Mouse (Mus musculus) lung, postnatal 0 days (tissue): ENCODE results near the gene Piezo1. TPM values are rescaled to one million over a fixed set of nuclear protein-coding genes. Genes with fewer than 3 reads are reported as not detected.

Source experiments
- ATAC-seq: fragments of 200-750 bp; cut with Nextera tagmentation; 2 replicates; pipeline ENCODE4 v1.8.0; 2017; ENCODE audit warnings: moderate library complexity
- DNase-seq: peaks from one replicate; pipeline ENCODE4 v3.0.0-alpha.2; 2016; ENCODE audit warnings: low spot score
- H3K27ac ChIP-seq: fragments of 300-500 bp; sonication (generic); 2 replicates; pipeline ENCODE4 v1.5.1; 2014; ENCODE audit warnings: antibody characterized with exemption, mild to moderate bottlenecking, low read length, mixed read lengths
- H3K27me3 ChIP-seq: fragments of 300-500 bp; sonication (generic); replicated peaks from 2 replicates; pipeline ENCODE4 v1.6.1; 2014; ENCODE audit warnings: low read length, mixed read lengths; ENCODE audit not compliant: insufficient read depth
- H3K36me3 ChIP-seq: fragments of 300-500 bp; sonication (generic); 2 replicates; pipeline ENCODE4 v1.6.1; 2014; ENCODE audit warnings: low read length, mixed read lengths; ENCODE audit not compliant: insufficient read depth
- H3K4me1 ChIP-seq: fragments of 300-500 bp; sonication (generic); 2 replicates; pipeline ENCODE4 v1.6.1; 2014; ENCODE audit warnings: antibody characterized with exemption, low read depth, low read length, mixed read lengths; ENCODE audit not compliant: insufficient read depth
- H3K4me2 ChIP-seq: fragments of 300-500 bp; sonication (generic); replicated peaks from 2 replicates; pipeline ENCODE4 v1.6.1; 2014; ENCODE audit warnings: low read depth, mild to moderate bottlenecking, low read length, moderate library complexity, mixed read lengths
- H3K4me3 ChIP-seq: fragments of 300-500 bp; sonication (generic); 2 replicates; pipeline ENCODE4 v1.5.1; 2014; ENCODE audit warnings: low read depth, low read length
- H3K9ac ChIP-seq: fragments of 300-500 bp; sonication (generic); replicated peaks from 2 replicates; pipeline ENCODE4 v1.6.1; 2014; ENCODE audit warnings: low read depth, mild to moderate bottlenecking
- H3K9me3 ChIP-seq: fragments of 300-500 bp; sonication (generic); 2 replicates; pipeline ENCODE4 v1.6.1; 2016; ENCODE audit warnings: low read length, mixed read lengths
- CTCF ChIP-seq: IDR thresholded peaks from 2 replicates; pipeline ENCODE4 v1.5.1; 2016; ENCODE audit warnings: antibody characterized with exemption, mild to moderate bottlenecking
- EP300 ChIP-seq: IDR thresholded peaks from 2 replicates; pipeline ENCODE4 v1.6.1; 2016; ENCODE audit warnings: antibody characterized with exemption, mild to moderate bottlenecking, control low read depth
- WGBS: fragments of 180-500 bp; shearing (Covaris S2); extraction: QIAGEN DNeasy Blood & Tissue Kit; methylation state at CpG from one replicate; pipeline ENCODE4 v1.1.7; 2014; 5-methylcytosine and 5-hydroxymethylcytosine counted together
- polyA plus RNA-seq: library from polyadenylated mRNA; unstranded; fragments of >200 nt; fragmentation: Nextera tagmentation; extraction: Ambion mirVana; gene quantifications from 2 replicates; pipeline ENCODE4 v1.2.1, GENCODE M21; 2015

Piezo1 gene
- polyA plus RNA-seq, 1 experiment from 2014 or later = 27.3 TPM

GRCm38 (mm10) chr8:122523652-122524360, 27.3 kb downstream of the Piezo1 start:
- peak overlapping the region; percentile 36 for H3K9ac ChIP-seq
- H3K4me2 ChIP-seq = peak overlapping the region; percentile 25
- H3K27ac ChIP-seq = peak overlapping the region; percentile 81
- no peaks in the 10 kb centered on the region for H3K36me3 ChIP-seq
- no peaks in the 10 kb centered on the region for H3K27me3 ChIP-seq
- DNase-seq (peak; percentile 19), ATAC-seq (no peak)
- H3K4me1 ChIP-seq = peaks cover 54% of the 10 kb centered on the region
- no peaks in the 10 kb centered on the region for H3K9me3 ChIP-seq
- TF ChIP-seq EP300 = no peak
- no peak for TF ChIP-seq CTCF
- no peak overlapping the region for H3K4me3 ChIP-seq
- 20% methylated on average over 23 of the region's 23 CpGs for WGBS

- no peaks in the 10 kb centered on the region for H3K36me3 ChIP-seq
- H3K4me1 ChIP-seq = peaks cover 61% of the 10 kb centered on the region
- TF ChIP-seq CTCF = no peak
- TF ChIP-seq EP300 = peak; percentile 71
- no peaks in the 10 kb centered on the region for H3K27me3 ChIP-seq
- no peaks in the 10 kb centered on the region for H3K9me3 ChIP-seq
- H3K27ac ChIP-seq = peak overlapping the region; percentile 81
- no peak overlapping the region for H3K4me3 ChIP-seq
- peak overlapping the region; percentile 25 for H3K4me2 ChIP-seq
- ATAC-seq = peak; percentile 45
- peak overlapping the region; percentile 36 for H3K9ac ChIP-seq
- DNase-seq = peak; percentile 85
- WGBS = 32% methylated on average over 14 of the region's 14 CpGs
Measured at GRCm38 (mm10) chr8:122522796-122523651, 28.1 kb downstream of the Piezo1 start.

- DNase-seq (no peak), ATAC-seq (no peak)
- Histone ChIP-seq H3K9me3 (no peaks in the 10 kb centered on the region), H3K4me1 (peaks cover 50% of the 10 kb centered on the region), H3K4me3 (no peak overlapping the region), H3K4me2 (no peak overlapping the region), H3K9ac (no peak overlapping the region), H3K36me3 (no peaks in the 10 kb centered on the region), H3K27ac (peak overlapping the region; percentile 63), H3K27me3 (no peaks in the 10 kb centered on the region)
- 61% methylated on average over 11 of the region's 11 CpGs for WGBS
- TF ChIP-seq EP300 (no peak), CTCF (no peak)
Measured at GRCm38 (mm10) chr8:122520611-122521010, 30.5 kb downstream of the Piezo1 start.

- ATAC-seq = peak; percentile 87
Measured at GRCm38 (mm10) chr8:122517541-122518190, 33.5 kb downstream of the Piezo1 start.

GRCm38 (mm10) chr8:122515699-122516098, 35.4 kb downstream of the Piezo1 start:
- DNase-seq = no peak
- Histone ChIP-seq H3K9ac (no peak overlapping the region), H3K4me3 (no peak overlapping the region), H3K4me2 (no peak overlapping the region), H3K36me3 (no peaks in the 10 kb centered on the region), H3K9me3 (no peaks in the 10 kb centered on the region), H3K4me1 (peaks cover 21% of the 10 kb centered on the region), H3K27me3 (no peaks in the 10 kb centered on the region), H3K27ac (0 out of 2 replicates have a peak overlapping the region, but pooled peaks have one; percentile 87)
- TF ChIP-seq EP300 = no peak
- TF ChIP-seq CTCF = no peak
- no peak for ATAC-seq
- 89% methylated on average over 14 of the region's 14 CpGs for WGBS

More at GRCm38 (mm10) chr8:122517541-122518190, 33.5 kb downstream of the Piezo1 start:
- Histone ChIP-seq H3K4me1 (peaks cover 21% of the 10 kb centered on the region), H3K9ac (0 out of 2 replicates have a peak overlapping the region, but pooled peaks have one; percentile 24), H3K4me3 (no peak overlapping the region), H3K27me3 (no peaks in the 10 kb centered on the region), H3K36me3 (no peaks in the 10 kb centered on the region), H3K9me3 (no peaks in the 10 kb centered on the region), H3K27ac (peak overlapping the region; percentile 87), H3K4me2 (0 out of 2 replicates have a peak overlapping the region, but pooled peaks have one; percentile 9)
- peak; percentile 81 for DNase-seq
- TF ChIP-seq CTCF = peak; percentile 37
- TF ChIP-seq EP300 = peak; percentile 76
- WGBS = 13% methylated on average over 6 of the region's 6 CpGs
